Mouse (Mus musculus): ENCODE data around the gene Tpx2.

The Tpx2 gene

DNA sequence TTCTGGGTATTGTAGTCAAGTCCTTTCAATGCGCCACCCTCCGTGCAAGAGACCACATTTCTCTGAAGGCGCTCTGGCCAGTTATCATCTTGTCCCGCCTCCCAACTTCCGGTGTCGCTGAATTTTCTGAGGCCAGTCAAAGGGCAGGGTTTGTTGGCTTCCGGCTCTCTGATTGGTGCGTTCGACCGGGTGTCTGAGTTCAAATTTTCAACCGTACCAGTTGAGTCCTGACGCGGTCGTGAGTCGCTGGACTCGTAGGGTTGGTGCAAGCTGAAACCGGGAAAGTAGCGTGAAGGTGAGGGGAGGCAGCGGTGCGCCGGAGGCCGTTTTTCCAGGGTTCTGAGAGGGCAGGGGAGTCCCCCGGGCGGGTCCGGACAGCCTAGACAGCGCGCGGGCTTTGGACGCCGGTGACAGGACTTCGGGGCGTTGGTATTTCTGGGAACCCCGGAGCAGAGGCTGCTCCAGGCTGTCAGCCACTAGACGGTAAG, at the start of gene Tpx2:
Gene Tpx2, plus strand, starts transcription at position 150 of the 488 bp plus-strand sequence.
- DNase-seq, result peak; percentile 89 to 91

DNA sequence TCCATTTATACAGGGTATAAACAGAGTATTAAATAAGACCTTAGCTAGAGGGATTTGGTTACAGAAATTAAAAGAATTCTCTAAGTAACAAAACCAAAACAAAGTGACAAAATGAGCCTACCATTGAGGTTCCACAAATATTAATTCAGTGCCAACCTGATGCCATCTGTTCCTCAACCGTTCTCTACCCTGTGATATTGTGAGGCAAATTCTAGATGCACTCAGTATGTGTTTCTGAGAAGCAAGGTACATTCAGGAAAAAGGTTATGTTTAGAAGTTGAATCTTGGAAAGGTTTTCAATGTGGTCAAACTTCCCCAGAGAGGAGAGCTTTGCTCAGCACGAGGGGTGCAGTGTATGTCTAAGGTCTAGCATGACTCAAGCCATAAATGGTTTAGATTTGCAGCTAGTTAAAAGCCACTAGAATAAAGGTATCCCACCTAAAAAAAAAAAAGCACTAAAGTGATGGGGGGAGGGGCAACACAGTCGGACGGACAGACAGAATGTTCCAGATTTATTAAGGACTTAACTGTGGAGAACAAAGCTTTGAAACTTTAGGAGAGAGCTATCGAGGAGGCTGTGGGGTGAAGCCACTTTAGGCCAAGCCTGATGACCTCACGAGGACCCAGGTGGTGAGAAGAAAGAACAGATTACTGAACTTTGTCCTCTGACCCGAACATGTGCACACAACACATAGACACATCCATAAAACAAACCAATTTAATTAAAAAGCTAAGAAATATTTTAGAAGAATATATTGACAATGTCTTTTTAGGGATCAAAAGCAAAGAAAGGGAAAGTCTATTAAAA, 47.6 kb upstream of the Tpx2 start:
- no peak for DNase-seq

DNA sequence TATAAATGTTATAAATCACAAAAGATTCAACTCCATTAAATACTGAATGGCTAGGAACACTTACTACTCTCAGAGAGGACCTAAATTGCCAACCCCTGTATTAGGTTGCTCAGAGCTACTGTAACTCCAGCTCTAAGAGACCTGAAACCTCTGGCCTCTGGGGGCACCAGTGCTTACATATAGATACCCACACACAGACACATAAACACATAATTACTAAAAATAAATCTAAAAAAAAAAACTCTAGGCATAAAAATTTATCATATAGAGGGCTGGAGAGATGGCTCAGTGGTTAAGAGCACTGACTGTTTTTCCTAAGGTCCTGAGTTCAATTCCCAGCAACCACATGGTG, 47.0 kb upstream of the Tpx2 start:
- DNase-seq, result no peak

DNA sequence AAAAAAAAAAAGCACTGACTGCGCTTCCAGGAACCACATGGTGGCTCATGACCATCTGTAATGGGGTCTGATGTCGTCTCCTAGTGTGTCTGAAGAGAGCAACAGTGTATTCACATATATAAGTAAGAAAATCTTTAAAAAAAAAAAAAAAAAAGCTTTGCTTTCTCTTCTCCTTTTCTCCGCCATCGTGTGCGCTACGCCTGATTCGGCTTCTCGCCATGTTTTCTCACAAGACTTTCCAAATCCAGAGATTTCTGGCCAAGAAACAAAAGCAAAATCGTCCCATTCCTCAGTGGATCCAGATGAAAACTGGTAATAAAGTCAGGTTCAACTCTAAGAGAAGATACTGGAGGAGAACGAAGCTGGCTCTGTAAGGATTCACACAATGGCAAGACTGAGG, 45.5 kb upstream of the Tpx2 start:
- DNase-seq, result no peak

DNA sequence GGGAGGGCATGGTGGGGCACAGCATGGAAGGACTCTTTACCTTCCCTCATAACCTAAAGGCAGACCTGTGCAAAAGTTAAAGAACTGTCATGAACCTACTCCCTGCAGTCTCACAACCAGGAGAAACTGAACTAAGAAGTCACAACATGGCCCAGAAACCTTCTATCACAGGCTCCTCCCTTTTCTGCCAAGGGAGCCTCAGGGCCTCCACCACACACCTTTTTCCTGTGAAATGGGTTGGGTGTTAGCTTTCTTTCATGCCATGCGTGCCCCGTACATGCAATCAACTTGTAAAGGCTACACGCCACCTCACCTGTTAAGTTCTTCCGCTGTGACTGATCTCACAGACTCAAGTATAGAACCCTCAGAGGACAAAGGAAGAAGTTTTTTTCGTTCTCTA, 44.7 kb upstream of the Tpx2 start:
- DNase-seq, result no peak

DNA sequence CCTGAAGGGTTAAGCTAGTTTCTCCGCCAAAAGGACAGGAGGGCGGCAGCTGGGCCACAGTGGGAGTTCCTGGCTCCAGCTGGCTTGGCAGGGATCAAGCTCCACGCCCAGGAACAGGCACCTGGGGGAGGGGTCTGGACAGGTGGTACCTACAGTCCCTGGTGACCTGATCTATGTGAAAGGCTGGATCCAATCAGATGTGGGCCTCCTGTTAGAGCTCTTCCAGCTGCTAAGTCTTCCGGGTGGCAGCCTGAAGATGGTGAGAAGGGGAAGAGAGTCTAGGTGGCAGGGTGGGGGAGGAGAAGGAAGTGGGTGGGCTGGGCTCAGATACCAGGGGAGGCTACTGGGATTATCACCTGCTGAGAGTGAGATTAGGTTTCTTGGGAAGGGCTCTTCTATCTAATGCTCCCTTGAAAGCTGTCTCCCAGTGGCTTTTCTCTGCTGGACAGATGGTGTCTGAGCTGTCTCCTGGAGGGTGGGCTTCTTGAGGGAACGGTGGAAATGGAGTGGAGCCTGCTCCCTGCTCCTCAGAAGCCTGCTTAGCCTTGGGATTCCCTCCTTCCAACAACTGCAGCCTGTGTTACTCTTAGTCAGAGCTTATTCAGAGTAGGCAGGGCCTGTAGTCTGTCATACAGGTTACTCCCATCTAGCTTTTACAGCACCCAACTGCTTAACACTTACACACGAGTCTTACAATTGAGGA, 43.2 kb upstream of the Tpx2 start:
- DNase-seq, result no peak

DNA sequence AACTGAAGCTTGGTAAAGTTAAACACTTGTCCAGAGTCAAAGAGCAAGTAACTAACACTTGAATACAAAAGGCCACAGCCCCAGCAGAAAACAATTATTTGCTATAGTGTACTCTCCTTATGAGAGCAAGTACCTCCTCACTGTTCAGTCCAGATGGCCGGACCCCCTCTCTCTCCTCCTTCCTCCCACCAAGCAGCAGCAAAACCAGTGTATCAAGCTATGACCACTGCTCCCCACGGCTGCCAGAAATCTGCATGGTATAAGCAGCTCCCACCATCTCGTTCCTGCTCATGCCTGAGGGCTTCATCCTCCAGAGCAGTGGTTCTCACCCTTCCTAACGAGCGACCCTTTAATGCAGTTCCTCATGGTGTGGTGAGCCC, 42.7 kb upstream of the Tpx2 start:
- no peak for DNase-seq

DNA sequence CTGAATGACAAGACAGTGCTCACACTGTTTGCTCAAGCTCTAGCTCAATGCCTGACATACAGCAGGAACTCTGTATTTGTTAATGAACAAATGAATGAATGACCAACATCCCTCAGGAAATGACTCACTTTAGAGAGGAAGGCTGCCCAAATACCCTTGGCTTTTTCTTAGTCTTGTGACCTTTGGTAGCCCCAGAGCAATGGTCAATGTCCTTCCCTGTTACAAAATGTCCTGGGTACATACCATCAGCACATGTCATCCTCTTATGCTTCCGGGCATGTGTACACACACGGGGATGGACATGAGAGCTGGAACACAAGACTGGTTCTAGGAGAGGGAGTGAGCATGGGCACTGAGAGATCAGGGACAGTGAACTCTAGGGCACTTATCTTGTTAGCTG, 41.7 kb upstream of the Tpx2 start:
- DNase-seq, result no peak

DNA sequence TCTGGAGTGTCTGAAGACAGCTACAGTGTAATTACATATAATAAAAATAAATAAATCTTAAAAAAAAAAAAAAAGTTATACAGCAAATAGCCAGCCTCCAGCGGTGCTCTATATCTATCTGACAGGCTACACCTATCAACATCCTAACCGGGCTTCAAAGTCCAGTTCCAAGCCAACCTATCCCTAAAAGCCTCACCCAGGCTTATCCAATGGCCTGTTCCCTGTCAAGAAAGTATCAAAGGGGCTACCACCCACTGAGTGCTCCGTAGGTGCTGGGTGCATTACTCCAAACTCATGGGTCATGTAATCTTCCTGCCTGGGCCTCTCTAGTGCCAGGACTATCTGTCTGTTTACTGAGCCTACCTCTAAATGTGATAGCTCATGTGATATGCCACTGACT, 39.6 kb upstream of the Tpx2 start:
- DNase-seq, result no peak

DNA sequence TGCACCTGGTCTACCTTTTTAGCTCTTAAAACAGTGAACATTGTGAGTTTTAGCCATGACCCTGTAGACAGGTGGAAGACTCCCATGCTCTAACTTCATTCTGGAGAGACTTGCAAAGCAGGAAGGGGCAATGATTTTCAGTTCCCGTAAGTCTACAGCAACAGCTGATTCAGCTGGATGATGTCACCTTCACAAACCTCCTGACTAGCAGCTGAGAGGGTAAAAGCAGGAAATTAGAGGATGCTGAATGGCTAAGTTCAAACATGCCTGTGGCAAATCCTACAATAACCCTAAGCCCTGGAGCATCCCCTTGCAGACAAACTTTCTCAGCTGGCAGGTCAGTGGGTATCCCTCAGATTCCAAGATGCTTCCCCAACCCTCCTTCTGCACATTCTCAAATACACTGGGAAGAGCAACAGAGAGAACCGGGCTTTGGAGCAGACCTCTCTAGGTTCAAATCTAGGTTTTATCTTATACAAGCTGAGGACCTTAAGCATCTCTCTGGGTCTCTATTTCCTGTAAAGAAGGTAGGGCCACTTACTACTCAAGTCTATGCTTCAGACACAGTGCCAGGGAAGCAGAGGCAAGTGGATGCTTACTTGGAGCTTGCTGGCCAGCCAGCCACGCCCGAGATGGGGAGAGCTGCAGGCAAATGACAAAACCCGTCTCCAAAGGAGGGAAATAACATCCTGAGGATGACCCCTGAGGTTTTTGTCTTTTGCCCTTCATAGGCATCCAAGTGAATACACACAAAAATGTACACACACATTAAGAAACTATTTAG, 37.4 kb upstream of the Tpx2 start:
- no peak for DNase-seq

DNA sequence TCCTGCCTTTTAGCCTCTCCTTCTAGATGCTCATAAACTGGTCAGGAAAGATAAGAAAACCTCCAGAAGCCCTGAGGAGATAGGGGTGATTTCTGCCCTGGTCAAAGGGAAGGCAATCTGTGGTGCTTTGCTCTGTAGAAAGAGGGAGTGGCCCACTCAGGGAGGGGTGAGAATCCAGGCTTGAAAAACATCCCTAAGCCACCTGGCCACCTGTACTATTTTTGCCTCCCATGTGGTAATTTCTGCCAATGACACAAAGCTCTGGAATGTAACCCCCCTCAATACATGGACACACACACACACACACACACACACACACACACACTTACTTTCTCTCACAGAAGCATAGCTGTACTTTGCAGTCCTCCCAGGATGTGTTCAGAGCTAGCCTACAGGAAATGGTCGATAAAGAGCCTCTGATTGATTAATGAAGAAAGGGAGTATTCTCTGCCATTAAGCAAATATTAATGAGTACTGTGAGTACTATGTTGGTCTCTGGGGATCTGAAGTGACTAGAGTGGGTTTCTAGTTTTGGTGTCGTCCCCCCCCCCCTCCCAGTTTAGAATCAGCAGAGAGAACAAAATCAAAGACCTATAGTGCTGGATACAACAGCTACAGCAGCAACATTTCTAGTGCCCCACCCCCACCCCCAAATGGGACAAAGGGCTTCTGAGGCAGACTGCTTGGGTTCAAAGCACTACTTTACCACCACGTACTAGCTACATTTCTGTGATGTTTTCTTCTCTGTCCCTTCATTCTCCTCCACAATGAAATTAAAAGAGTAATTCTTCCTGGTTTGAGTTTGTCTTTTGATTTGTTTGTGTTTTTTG, 36.2 kb upstream of the Tpx2 start:
- no peak for DNase-seq

DNA sequence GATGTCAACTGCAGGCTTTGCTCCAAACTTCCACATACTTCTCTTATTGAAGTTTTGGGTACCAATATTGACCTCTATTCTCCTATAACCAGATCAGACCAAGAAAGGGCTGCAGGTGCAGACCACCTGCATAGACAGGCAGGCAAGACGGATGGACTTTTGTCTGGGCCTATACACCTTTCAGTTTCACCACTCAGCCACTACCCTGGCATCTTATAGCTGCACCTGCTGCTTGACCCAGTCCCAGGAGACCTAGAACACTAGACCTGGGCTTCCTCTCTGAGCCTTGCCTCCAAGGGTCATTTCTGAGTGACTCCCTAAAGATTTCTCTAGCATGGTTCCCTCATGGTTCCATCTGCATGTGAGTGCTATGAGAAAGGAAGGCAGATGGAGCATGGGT, 34.5 kb upstream of the Tpx2 start:
- no peak for DNase-seq

DNA sequence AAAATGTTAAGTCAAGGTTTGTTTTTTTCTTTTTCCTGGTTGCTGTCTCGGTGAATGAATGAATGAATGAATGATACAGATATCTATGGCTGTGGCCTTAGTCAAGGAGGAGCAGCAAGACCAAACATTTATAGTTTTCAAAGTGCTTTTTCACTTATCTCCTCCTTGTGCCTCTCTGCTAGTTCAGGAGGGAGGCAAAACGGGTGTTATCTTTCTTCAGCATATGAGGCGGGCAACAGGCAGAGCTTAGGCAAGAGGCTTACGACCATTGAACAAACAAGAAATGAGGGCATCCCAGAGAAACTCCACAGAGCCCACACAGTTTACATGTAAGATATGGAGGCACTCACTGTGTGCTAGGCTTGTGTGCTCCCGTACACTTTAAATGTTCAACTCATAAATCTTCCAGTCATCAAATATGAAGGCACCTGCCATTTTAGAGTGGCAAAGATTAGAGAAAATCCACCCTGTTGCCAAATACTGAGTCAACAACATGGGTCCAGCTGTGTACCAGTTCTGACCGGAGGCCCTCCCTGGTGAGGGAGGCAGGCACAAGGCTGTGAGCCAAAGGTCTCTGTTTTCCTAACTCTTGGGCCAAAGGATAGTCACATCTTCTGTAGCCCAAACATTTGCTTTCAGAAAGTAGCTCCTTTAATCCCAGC, 33.4 kb upstream of the Tpx2 start:
- no peak for DNase-seq

DNA sequence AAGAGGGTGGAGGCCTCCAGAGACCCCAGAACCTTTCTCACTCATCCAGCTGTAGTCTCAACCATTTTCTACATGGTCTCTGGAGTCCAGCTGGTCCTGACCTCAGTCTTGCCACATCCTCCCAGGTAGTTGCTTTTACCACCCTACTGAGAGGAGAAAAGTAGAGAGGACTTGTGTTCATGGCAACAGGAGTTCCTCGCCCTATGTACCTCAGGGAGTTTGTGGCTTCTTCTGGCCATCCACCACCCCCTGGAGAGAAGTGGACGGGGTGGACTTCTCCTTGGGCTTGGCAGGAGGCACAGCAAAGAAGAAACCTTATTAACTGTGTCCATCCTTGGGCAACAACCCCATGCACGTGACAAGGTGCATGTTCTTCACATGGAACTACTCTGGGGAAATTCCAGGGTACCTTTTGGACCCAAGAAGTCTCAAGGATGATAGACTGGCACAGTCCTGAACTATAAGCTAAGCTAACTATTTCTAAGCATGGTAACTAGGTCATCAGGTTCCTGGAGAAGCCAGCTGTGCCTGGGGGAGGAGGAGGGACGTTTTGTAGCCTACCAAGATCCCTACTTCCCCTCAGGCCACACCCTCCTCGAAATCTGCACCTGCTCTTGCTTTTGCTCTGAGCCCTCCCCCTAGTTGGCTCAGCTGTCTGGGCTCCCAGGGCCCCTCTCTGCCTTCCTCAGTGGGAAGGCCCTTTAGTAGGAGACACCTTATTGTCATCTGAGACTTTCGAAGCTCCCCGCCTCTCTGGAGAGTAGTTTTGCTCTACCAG, 31.7 kb upstream of the Tpx2 start:
- DNase-seq, result no peak

DNA sequence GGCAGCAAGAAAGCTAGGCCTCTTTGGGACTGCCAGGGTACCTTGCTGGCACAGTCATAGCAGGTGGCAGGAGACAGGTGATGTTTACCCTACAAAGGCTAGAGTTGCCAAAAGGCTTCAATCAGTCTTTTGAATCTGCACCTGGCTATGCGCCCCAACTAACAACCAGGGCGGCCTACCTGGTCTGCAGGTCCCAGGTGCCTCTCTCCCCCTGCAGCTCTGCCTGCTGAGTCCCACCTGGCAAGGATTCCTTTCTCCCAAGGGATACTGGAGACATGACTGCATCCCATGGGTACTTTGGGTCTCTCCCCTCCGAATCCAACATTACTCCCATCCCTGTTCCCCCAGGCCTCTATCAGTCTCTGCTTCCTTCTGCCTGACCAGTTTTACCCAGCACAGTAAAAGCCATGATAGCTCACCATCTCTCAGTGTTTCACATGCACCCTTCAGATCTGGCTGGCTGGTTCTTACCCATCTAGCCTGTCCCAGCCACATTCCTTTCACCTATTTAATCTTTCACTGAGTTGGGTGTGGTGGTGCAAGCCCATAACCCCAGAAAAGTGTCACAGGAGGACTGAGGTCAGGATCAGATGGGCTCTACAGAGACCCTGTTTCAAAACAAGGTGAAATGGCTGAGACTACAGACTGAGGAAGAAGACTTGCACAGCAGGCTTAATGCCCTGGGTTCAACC, 31.0 kb upstream of the Tpx2 start:
- DNase-seq, result no peak

DNA sequence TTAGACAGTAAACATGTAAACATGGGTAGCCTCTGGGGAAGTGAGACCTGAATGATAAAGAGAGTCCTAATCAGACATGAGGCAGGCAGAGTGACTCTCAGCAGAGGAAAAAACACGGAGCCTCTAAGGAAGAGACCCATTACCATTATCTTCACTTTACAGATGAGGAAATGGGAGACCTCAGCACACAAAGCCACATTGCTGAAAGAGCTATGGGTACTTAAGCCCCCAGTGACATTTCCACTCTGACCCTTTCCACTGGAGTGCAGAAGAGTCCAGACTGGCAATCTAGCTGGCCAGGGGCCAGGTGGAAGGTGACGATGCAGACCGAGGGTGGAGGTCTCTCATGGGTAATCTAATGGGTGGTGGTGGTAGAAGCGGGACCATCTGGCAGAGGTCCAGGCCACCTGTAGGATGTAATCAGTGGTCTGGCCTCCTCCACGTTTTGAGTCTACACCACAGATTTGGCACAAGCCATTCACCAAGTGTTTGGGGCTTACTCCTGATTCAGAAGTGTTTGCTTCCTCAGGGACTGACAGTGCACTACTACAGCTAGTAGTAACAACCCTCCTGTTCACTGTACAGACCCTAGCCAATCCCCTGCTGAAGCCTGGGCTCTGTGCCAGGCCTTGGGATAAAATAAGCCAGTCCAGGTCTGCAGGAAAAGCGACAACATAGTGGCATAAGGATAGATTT, 30.0 kb upstream of the Tpx2 start:
- no peak for DNase-seq

DNA sequence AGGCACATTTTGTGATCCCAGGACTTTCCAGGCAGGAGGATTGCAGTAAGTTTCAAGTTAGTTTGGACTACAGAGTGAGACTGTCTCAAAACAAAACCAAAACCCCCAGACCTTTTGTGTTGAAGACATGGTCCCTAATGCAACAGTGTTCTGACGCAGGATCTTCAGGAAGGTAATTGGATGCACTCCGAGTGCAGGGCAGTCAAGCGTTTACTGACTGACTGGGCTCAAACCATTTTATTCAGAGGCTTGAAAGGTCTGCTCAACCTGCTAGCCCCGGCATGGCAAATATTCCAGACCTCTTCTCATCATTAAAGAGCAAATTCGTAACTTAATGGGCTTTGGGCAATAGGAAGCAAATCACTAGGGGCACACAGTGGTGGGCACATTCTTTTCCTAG, 29.1 kb upstream of the Tpx2 start:
- no peak for DNase-seq

DNA sequence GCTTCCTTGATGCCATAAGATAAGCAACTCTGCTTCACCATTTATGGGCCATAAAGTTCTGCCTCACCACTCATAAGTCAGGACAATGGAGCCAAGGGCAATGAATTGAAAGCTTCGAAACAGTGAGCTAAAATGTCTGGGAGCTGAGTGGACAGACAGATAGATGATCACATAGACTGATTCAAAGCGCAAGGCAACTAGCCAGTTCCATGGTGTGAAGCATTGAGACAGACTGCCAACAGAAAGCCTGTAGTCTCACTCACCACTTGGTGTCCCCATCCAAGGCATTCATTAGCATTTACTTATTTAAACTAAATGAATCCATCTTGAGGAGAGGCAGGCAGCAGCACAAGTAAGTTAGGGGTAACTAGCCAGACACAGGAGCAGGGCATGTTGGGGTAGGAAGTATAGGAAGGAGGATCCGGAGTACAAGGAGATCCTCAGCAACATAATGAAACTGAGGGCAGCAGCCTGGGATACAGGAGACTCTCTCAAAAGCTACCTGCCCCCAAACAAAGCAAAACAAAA, 28.6 kb upstream of the Tpx2 start:
- DNase-seq, result no peak

DNA sequence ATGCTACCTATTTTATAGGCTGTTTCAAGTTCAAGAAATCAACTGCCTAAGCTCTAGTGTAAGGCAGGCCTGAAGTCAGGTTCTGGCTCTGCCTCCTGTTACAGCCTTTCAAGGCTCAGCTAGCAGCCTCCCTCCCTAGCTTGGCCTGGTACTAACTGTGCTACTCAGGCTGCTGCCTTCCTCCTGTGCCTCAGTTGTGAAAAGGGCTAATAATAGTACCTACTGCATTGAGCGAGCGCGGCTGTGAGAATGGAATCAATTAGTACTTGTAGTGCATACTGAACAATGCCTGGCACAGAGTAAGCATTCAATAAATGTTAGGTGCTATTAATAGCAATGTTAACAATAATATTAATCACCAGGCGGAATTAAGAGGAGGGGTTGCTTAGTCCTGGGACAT, 27.8 kb upstream of the Tpx2 start:
- DNase-seq, result no peak

DNA sequence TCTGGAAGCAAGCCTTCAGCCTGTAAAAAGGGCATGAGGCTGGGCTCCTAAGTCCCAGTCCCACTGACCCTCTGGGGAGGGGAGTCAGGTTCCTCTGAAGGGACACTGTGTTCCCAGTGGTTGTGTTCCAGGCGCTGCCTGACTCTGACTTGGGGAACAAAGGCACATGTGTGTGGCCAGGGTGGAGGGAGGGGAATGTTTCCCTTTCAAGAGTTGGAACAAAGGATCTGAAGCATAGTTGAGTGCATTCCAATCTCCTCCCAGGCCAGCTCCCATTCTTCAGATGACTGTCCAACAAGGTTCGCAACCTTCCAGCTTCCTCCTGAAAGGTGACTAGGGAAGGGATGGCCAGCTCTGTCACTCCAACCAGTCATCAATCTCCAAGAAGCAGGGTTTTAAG, 27.4 kb upstream of the Tpx2 start:
- no peak for DNase-seq

Data from spleen, adult 18-20 months (tissue).